Mouse (Mus musculus): ENCODE measurements around the gene Mbd3l2. TPM values are rescaled to one million over a fixed set of nuclear protein-coding genes. Genes with fewer than 3 reads are reported as not detected.
"Not testable (repeated sequence)": the region's sequence is repeated elsewhere in the genome, so short reads cannot be mapped to it uniquely, and the experiment has no call there.

Gene Mbd3l2
- not detected in 2 replicates for polyA plus RNA-seq (2012; rRNA removed)
- not detected in 2 replicates for polyA plus RNA-seq (2014; fragmentation: Nextera tagmentation; extraction: Ambion mirVana)

DNA sequence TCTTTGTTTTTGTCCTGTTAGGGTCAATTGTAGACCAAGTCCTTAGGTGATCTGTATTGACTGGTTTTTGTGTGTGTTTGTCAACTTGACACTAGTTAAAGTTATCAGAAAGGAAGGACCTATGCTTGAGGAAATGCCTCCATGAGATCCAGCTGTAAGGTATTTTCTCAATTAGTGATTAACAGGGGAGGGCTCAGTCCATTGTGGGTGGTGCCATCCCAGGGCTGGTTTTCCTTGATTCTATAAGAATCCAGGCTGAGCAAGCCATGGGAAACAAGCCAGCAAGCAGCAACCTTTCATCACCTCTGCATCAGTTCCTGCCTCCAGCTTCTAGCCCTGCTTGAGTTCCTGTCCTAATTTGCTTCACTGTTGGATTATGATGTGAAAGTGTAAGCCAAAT is at the start of gene Mbd3l2:
TSS of gene Mbd3l2 (plus strand) at position 301 of the 400 bp plus-strand sequence.
- H3K27me3 ChIP-seq (ENCODE audit: control insufficient read depth, insufficient read depth, low read length), result no peaks in the 10 kb centered on the region
- no peak within 1 kb of the TSS for H3K9ac ChIP-seq (ENCODE audit: low read depth, low read length, severe bottlenecking)
- TF ChIP-seq POLR2A (IDR thresholded peaks at IDR 0.05; ENCODE audit: borderline replicate concordance, extremely low read depth, insufficient read depth, insufficient read length), result no peak
- DNase-seq (ENCODE audit: low spot score) (no peak), ATAC-seq (ENCODE audit: low FRiP score, low read depth) (no peak)
- H3K9me3 ChIP-seq (ENCODE audit: control insufficient read depth, low read length), result no peaks in the 10 kb centered on the region
- H3K27ac ChIP-seq (replicated peaks; ENCODE audit: low read depth, low read length), result no peak within 1 kb of the TSS
- H3K4me1 ChIP-seq (ENCODE audit: control insufficient read depth, insufficient read depth, low read length), result no peaks in the 10 kb centered on the region
- no peak within 1 kb of the TSS for H3K4me2 ChIP-seq (replicated peaks; ENCODE audit: low read depth, low read length, severe bottlenecking)
- H3K4me3 ChIP-seq (replicated peaks; ENCODE audit: low read length), result no peak within 1 kb of the TSS
- no peaks in the 10 kb centered on the region for H3K36me3 ChIP-seq (ENCODE audit: control insufficient read depth, insufficient read depth, low read length)

DNA sequence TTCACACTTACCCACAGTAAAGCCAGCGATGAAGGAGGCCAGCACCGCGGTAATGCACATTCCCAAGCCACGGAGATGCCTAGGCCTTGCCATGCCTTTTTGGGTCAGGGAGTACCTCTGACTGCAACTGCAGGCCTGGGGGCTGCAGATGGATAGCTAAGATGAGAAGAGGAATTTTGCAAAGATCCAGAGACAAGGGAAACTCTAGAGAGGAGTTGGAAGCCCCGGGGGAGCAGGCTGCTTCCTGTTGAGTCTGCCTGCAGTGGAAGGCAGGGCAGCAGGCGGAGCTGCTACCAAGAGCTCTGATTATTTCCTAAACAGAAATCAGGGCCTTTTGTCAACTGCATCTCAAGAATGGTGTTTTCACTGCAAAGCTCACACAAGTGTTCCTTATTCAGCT is 44.7 kb upstream of the Mbd3l2 start:
- Histone ChIP-seq H3K9ac (ENCODE audit: low read depth, low read length, severe bottlenecking) (no peak overlapping the region), H3K27ac (replicated peaks; ENCODE audit: low read depth, low read length) (no peak overlapping the region), H3K4me2 (replicated peaks; ENCODE audit: low read depth, low read length, severe bottlenecking) (no peak overlapping the region), H3K4me1 (ENCODE audit: control insufficient read depth, insufficient read depth, low read length) (no peaks in the 10 kb centered on the region), H3K9me3 (ENCODE audit: control insufficient read depth, low read length) (no peaks in the 10 kb centered on the region), H3K36me3 (ENCODE audit: control insufficient read depth, insufficient read depth, low read length) (no peaks in the 10 kb centered on the region), H3K27me3 (ENCODE audit: control insufficient read depth, insufficient read depth, low read length) (no peaks in the 10 kb centered on the region), H3K4me3 (replicated peaks; ENCODE audit: low read length) (no peak overlapping the region)
- DNase-seq (ENCODE audit: low spot score) (peak; percentile 9), ATAC-seq (ENCODE audit: low FRiP score, low read depth) (no peak)
- TF ChIP-seq POLR2A (IDR thresholded peaks at IDR 0.05; ENCODE audit: borderline replicate concordance, extremely low read depth, insufficient read depth, insufficient read length), result no peak
- WGBS, result 26% methylated on average over 6 of the region's 6 CpGs

GRCm38 (mm10) chr9:18399629-18400028 is 30.8 kb upstream of the Mbd3l2 start:
- no peaks in the 10 kb centered on the region for H3K4me1 ChIP-seq (ENCODE audit: control insufficient read depth, insufficient read depth, low read length)
- H3K36me3 ChIP-seq (ENCODE audit: control insufficient read depth, insufficient read depth, low read length), result no peaks in the 10 kb centered on the region
- DNase-seq (ENCODE audit: low spot score), result no peak
- TF ChIP-seq POLR2A (IDR thresholded peaks at IDR 0.05; ENCODE audit: borderline replicate concordance, extremely low read depth, insufficient read depth, insufficient read length), result no peak
- no peak for ATAC-seq (ENCODE audit: low FRiP score, low read depth)
- no peak overlapping the region for H3K4me2 ChIP-seq (replicated peaks; ENCODE audit: low read depth, low read length, severe bottlenecking)
- no peaks in the 10 kb centered on the region for H3K27me3 ChIP-seq (ENCODE audit: control insufficient read depth, insufficient read depth, low read length)
- H3K27ac ChIP-seq (replicated peaks; ENCODE audit: low read depth, low read length), result no peak overlapping the region
- WGBS, result 89% methylated on average over 1 of the region's 1 CpGs
- H3K9ac ChIP-seq (ENCODE audit: low read depth, low read length, severe bottlenecking), result no peak overlapping the region
- no peak overlapping the region for H3K4me3 ChIP-seq (replicated peaks; ENCODE audit: low read length)
- H3K9me3 ChIP-seq (ENCODE audit: control insufficient read depth, low read length), result no peaks in the 10 kb centered on the region

GRCm38 (mm10) chr9:18402895-18403294 is 27.6 kb upstream of the Mbd3l2 start, which contains the start of gene Naalad2:
TSS of gene Naalad2 (minus strand) at chr9:18402995.
- not testable (repeated sequence) for H3K9me3 ChIP-seq (ENCODE audit: control insufficient read depth, low read length); H3K4me2 ChIP-seq (replicated peaks; ENCODE audit: low read depth, low read length, severe bottlenecking); H3K27me3 ChIP-seq (ENCODE audit: control insufficient read depth, insufficient read depth, low read length); H3K9ac ChIP-seq (ENCODE audit: low read depth, low read length, severe bottlenecking); H3K4me3 ChIP-seq (replicated peaks; ENCODE audit: low read length); H3K36me3 ChIP-seq (ENCODE audit: control insufficient read depth, insufficient read depth, low read length); H3K4me1 ChIP-seq (ENCODE audit: control insufficient read depth, insufficient read depth, low read length); DNase-seq (ENCODE audit: low spot score); ATAC-seq (ENCODE audit: low FRiP score, low read depth); H3K27ac ChIP-seq (replicated peaks; ENCODE audit: low read depth, low read length)
- 80% methylated on average over 2 of the region's 2 CpGs for WGBS

- DNase-seq (ENCODE audit: low spot score) (no peak), ATAC-seq (ENCODE audit: low FRiP score, low read depth) (no peak)
- no peak for TF ChIP-seq POLR2A (IDR thresholded peaks at IDR 0.05; ENCODE audit: borderline replicate concordance, extremely low read depth, insufficient read depth, insufficient read length)
- Histone ChIP-seq H3K9ac (ENCODE audit: low read depth, low read length, severe bottlenecking) (no peak within 1 kb of the TSS), H3K27me3 (ENCODE audit: control insufficient read depth, insufficient read depth, low read length) (no peaks in the 10 kb centered on the region), H3K4me2 (replicated peaks; ENCODE audit: low read depth, low read length, severe bottlenecking) (no peak within 1 kb of the TSS), H3K4me1 (ENCODE audit: control insufficient read depth, insufficient read depth, low read length) (no peaks in the 10 kb centered on the region), H3K36me3 (ENCODE audit: control insufficient read depth, insufficient read depth, low read length) (no peaks in the 10 kb centered on the region), H3K27ac (replicated peaks; ENCODE audit: low read depth, low read length) (no peak within 1 kb of the TSS), H3K9me3 (ENCODE audit: control insufficient read depth, low read length) (no peaks in the 10 kb centered on the region), H3K4me3 (replicated peaks; ENCODE audit: low read length) (no peak within 1 kb of the TSS)
- 61% methylated on average over 1 of the region's 1 CpGs for WGBS
Observed at GRCm38 (mm10) chr9:18404118-18404517, 26.3 kb upstream of the Mbd3l2 start, which contains the start of gene Ubtfl1. TSS of gene Ubtfl1 (plus strand) at chr9:18404418.

DNA sequence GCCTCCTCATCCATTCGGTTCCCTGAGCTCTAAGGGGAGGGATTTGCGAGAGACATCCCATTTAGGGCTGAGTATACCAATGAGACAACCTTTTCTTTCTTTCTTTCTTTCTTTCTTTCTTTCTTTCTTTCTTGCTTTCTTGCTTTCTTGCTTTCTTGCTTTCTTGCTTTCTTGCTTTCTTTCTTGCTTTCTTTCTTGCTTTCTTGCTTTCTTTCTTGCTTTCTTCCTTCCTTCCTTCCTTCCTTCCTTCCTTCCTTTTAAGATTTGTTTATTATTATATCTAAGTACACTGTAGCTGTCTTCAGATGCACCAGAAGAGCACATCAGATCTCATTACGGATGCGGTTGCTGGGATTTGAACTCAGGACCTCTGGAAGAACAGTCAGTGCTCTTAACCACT is 18.1 kb upstream of the Mbd3l2 start:
- H3K4me1 ChIP-seq (ENCODE audit: control insufficient read depth, insufficient read depth, low read length); H3K4me3 ChIP-seq (replicated peaks; ENCODE audit: low read length); H3K36me3 ChIP-seq (ENCODE audit: control insufficient read depth, insufficient read depth, low read length); H3K27me3 ChIP-seq (ENCODE audit: control insufficient read depth, insufficient read depth, low read length); H3K9me3 ChIP-seq (ENCODE audit: control insufficient read depth, low read length); ATAC-seq (ENCODE audit: low FRiP score, low read depth); H3K27ac ChIP-seq (replicated peaks; ENCODE audit: low read depth, low read length); DNase-seq (ENCODE audit: low spot score); H3K9ac ChIP-seq (ENCODE audit: low read depth, low read length, severe bottlenecking); H3K4me2 ChIP-seq (replicated peaks; ENCODE audit: low read depth, low read length, severe bottlenecking): not testable (repeated sequence)
- WGBS, result 92% methylated on average over 4 of the region's 4 CpGs
